Mouse (Mus musculus) spleen, adult 2 months (tissue): Measurements from ENCODE around the gene Slc45a3.

Source experiments
- CTCF ChIP-seq: fragments of 200-500 bp; IDR thresholded peaks from 2 replicates; pipeline ENCODE4 v1.5.1; 2011; ENCODE audit warnings: mild to moderate bottlenecking, inconsistent platforms; ENCODE audit not compliant: insufficient read depth, insufficient read length, insufficient replicate concordance; ENCODE audit errors: extremely low read depth
- POLR2A ChIP-seq: fragments of 200-500 bp; IDR thresholded peaks from 2 replicates; pipeline ENCODE4 v1.6.1; 2011; ENCODE audit warnings: low read depth, low read length, inconsistent platforms

DNA sequence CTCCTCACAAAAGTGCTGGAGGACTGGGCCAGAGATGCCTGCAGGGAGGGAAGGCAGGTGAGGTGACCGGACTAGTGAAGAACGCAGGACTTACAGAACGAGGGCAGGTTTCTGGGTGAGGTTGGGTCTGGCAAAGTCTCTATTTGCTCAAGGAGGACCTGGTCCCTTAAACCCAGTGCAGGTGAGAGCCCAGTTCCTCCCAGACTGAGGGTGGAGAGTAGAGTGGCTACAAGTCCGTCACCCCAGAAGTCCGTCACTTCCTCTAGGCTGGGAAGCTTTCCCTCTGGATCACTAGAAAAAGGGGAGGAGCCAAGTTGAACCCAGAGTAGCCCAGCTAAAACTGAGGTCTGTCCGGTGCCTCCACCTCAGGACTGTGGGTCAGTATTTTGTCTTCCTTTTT lies 11.2 kb downstream of the Slc45a3 start:
- TF ChIP-seq CTCF, result no peak
- no peak for TF ChIP-seq POLR2A
